Mouse (Mus musculus) kidney, embryonic 14.5 days (tissue): Measurements from ENCODE around the gene Aldh3b2. TPM values are rescaled to one million over a fixed set of nuclear protein-coding genes. Genes with fewer than 3 reads are reported as not detected.
"Not testable (repeated sequence)": the region's sequence is repeated elsewhere in the genome, so short reads cannot be mapped to it uniquely, and the experiment has no call there.

ENCODE experiments used
- ATAC-seq: fragments of 200-750 bp; cut with Nextera tagmentation; 2 replicates; pipeline ENCODE4 v1.8.0; 2017; ENCODE audit warnings: moderate number of reproducible peaks, mild to moderate bottlenecking, moderate TSS enrichment, moderate library complexity; ENCODE audit not compliant: low FRiP score, low TSS enrichment
- H3K27ac ChIP-seq: fragments of 300-500 bp; sonication (generic); 2 replicates; pipeline ENCODE4 v1.5.1; 2014; ENCODE audit warnings: low read depth, mild to moderate bottlenecking, low read length, moderate library complexity, mixed read lengths
- H3K27me3 ChIP-seq: fragments of 300-500 bp; sonication (generic); 2 replicates; pipeline ENCODE4 v1.6.1; 2014; ENCODE audit warnings: mild to moderate bottlenecking, low read length; ENCODE audit not compliant: control insufficient read depth, insufficient read depth
- H3K36me3 ChIP-seq: fragments of 300-500 bp; sonication (generic); 2 replicates; pipeline ENCODE4 v1.6.1; 2014; ENCODE audit warnings: low read length, mixed read lengths; ENCODE audit not compliant: control insufficient read depth, insufficient read depth
- H3K4me1 ChIP-seq: fragments of 300-500 bp; sonication (generic); 2 replicates; pipeline ENCODE4 v1.6.1; 2014; ENCODE audit warnings: low read length, mixed read lengths; ENCODE audit not compliant: control insufficient read depth, insufficient read depth
- H3K4me2 ChIP-seq: fragments of 300-500 bp; sonication (generic); replicated peaks from 2 replicates; pipeline ENCODE4 v1.6.1; 2014; ENCODE audit warnings: low read depth, mild to moderate bottlenecking, low read length
- H3K4me3 ChIP-seq: fragments of 300-500 bp; sonication (generic); 2 replicates; pipeline ENCODE4 v1.5.1; 2014; ENCODE audit warnings: mild to moderate bottlenecking, low read length
- H3K9ac ChIP-seq: fragments of 300-500 bp; sonication (generic); 2 replicates; pipeline ENCODE4 v1.6.1; 2014; ENCODE audit warnings: low read depth, mild to moderate bottlenecking, low read length, moderate library complexity
- H3K9me3 ChIP-seq: fragments of 300-500 bp; sonication (generic); 2 replicates; pipeline ENCODE4 v1.6.1; 2016; ENCODE audit warnings: low read length; ENCODE audit not compliant: control insufficient read depth
- WGBS: fragments of 180-500 bp; shearing (Covaris S2); extraction: QIAGEN DNeasy Blood & Tissue Kit; methylation state at CpG from one replicate; pipeline ENCODE4 v1.1.7; 2014; 5-methylcytosine and 5-hydroxymethylcytosine counted together
- polyA plus RNA-seq: library from polyadenylated mRNA; unstranded; fragments of >200 nt; fragmentation: Nextera tagmentation; extraction: Ambion mirVana; gene quantifications from 2 replicates; pipeline ENCODE4 v1.2.1, GENCODE M21; 2014

The Aldh3b2 gene
- polyA plus RNA-seq, 1 experiment from 2014 or later = 1.3 TPM

DNA sequence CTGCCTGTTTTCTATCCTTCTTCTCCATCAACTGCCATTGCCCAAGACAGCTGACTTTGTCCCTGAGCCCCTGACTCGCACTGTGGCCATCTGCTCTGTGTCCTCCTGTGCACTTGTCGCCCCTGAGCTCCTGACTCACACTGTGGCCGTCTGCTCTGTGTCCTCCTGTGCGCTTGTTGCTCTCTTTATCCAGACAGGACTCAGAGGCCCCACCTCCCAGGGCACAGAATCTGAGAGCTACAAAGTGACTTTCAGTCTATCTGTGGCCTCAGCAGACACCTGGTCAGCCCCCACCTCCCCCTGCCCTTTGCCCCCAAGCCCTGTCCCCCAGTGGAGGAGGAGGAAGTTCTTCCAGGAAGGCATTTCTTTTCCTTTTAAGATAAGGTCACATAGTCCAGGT, 16.3 kb upstream of the Aldh3b2 start:
- no peak for ATAC-seq
- H3K9me3 ChIP-seq = no peaks in the 10 kb centered on the region

DNA sequence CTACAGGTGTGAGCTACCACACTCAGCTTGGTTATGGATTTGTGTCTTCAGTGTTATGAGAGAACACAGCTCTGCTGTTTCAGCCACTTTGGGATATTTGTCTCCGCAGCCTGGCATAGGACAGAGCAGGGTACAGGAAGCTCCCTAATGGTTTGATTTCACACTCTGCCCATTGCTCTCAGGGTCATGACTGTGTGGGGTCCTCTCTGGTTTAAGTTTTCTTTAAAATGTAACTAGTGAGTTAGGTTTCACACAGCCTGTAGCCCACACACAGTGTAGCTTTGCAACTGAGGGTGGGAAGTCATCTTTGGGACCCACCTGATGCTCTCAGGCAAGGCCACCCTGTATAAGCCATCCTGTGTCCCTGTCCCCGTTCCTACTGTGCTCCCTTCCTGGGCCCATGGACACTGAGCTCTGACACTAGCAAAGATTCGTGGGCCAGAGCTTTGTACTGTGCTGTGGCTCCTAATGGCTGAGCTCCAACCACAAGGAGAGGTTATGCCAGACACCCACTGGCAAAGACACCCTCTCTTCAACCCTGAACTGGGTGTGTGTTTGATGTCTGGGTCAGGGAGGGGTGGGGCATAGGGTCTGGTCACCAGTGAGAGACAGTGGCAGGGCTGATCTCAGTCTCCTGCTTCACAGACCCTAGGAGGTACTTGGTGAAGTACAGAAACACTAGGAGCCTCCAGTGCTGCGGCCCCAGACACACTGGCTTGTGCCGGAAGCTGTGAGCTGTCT, 14.7 kb upstream of the Aldh3b2 start:
- WGBS = 72% methylated on average over 5 of the region's 5 CpGs
- H3K9me3 ChIP-seq = not testable (repeated sequence)

More for the DNA sequence above, 16.3 kb upstream of the Aldh3b2 start:
- no peak overlapping the region for H3K4me2 ChIP-seq
- H3K9ac ChIP-seq = no peak overlapping the region
- H3K4me1 ChIP-seq = no peaks in the 10 kb centered on the region
- 37% methylated on average over 4 of the region's 4 CpGs for WGBS
- no peak overlapping the region for H3K4me3 ChIP-seq
- H3K27me3 ChIP-seq = no peaks in the 10 kb centered on the region
- no peaks in the 10 kb centered on the region for H3K36me3 ChIP-seq
- H3K27ac ChIP-seq = no peak overlapping the region

DNA sequence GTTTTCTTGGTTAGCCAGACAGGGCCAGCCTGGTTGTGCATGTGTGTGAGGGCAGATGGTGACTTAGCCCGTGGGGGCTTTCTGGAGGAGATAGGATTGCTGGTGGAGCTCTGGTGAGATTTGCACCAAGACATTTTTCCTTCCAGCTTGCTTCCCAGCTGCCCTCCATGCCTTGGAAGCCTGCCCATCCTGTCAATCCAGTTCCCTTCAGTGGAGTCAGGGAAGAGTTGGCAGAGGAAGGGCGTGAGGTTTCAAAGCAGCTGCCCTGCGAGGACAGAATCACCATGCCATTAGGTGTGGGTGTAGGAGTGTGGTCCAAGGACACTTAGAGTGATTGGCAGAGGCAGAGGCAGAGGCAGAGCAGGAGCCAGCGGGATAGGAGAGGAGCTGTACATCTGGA, 13.7 kb upstream of the Aldh3b2 start, which contains the start of gene Aldh3b3:
TSS of gene Aldh3b3 (plus strand) at position 176 of the 400 bp plus-strand sequence.
- Histone ChIP-seq H3K4me1 (no peaks in the 10 kb centered on the region), H3K4me3 (no peak within 1 kb of the TSS), H3K9me3 (no peaks in the 10 kb centered on the region), H3K27me3 (no peaks in the 10 kb centered on the region), H3K9ac (no peak within 1 kb of the TSS), H3K27ac (no peak within 1 kb of the TSS), H3K36me3 (no peaks in the 10 kb centered on the region), H3K4me2 (no peak within 1 kb of the TSS)
- WGBS = 74% methylated on average over 4 of the region's 4 CpGs
- ATAC-seq = no peak

More for the DNA sequence above, 14.7 kb upstream of the Aldh3b2 start:
- H3K27ac ChIP-seq, H3K4me1 ChIP-seq, H3K4me2 ChIP-seq, H3K36me3 ChIP-seq, H3K9ac ChIP-seq, ATAC-seq, H3K27me3 ChIP-seq, H3K4me3 ChIP-seq: not testable (repeated sequence)

DNA sequence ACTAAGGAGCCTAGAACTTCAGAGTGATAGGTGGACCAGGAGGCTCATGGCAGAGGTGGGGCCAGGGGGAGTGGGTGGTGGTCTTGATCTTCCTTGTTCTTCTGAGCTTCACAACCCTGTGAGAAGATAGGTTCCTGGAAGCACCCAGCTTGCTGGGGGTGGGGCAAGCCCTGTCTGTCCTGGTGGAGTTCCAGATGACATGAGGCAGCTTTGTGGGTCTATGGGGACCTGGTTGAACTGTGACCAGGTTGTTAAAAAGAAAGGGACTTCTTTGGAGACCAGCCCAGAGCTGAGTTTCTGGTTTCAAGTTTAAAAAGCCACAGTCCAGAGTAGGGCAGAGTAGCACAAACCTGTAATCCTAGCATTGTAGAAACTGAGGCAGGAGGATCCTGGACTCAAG, 13.1 kb upstream of the Aldh3b2 start:
- Histone ChIP-seq H3K27ac (no peak overlapping the region), H3K36me3 (no peaks in the 10 kb centered on the region), H3K9ac (no peak overlapping the region), H3K9me3 (no peaks in the 10 kb centered on the region), H3K27me3 (no peaks in the 10 kb centered on the region), H3K4me3 (no peak overlapping the region), H3K4me1 (no peaks in the 10 kb centered on the region), H3K4me2 (no peak overlapping the region)
- no peak for ATAC-seq

DNA sequence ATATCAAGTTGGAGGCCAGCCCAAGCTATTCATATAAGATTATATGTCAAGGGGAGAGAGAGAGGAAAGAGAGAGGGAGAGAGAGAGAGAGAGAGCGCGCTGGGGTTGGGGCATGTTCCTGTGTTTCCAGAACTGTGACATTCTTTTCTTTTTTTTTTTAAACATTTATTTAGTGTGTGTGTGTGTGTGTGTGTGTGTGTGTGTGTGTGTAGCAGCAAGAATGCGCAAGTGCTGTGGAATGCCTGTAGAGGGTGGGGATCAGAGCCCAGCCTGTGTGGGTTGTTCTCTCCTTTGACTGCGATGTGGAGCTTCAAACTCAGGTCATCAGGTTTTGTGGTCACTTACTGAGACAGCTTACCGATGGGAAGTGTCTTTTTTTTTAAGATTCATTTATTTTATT, 11.9 kb upstream of the Aldh3b2 start:
- Histone ChIP-seq H3K9me3 (no peaks in the 10 kb centered on the region), H3K4me3 (no peak overlapping the region), H3K4me1 (no peaks in the 10 kb centered on the region), H3K4me2 (no peak overlapping the region), H3K27ac (no peak overlapping the region), H3K9ac (no peak overlapping the region), H3K27me3 (no peaks in the 10 kb centered on the region), H3K36me3 (no peaks in the 10 kb centered on the region)
- no peak for ATAC-seq
- WGBS = 86% methylated on average over 5 of the region's 5 CpGs

DNA sequence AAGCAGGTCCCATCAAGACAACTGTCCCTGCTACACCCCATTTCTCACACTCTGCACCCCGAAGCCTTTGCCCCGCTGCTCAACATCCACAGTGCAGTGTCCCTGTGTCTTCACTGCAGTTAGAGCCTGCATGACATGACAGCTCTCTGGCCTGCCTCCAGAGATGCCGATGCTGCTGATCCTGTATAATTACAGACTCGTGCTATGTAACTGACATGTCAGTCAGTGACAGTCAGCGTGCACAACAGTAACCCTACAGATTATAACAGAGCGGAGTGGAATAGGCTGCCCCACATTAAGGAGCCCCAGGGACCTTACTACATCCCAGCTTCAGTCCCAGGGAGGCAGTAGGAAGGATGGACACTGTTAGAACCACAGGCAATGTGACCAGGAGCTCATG, 10.3 kb upstream of the Aldh3b2 start:
- not testable (repeated sequence) for H3K4me1 ChIP-seq, H3K36me3 ChIP-seq, H3K4me2 ChIP-seq, H3K9ac ChIP-seq, H3K9me3 ChIP-seq, ATAC-seq, H3K4me3 ChIP-seq, H3K27ac ChIP-seq, H3K27me3 ChIP-seq
- WGBS = 90% methylated on average over 6 of the region's 6 CpGs

DNA sequence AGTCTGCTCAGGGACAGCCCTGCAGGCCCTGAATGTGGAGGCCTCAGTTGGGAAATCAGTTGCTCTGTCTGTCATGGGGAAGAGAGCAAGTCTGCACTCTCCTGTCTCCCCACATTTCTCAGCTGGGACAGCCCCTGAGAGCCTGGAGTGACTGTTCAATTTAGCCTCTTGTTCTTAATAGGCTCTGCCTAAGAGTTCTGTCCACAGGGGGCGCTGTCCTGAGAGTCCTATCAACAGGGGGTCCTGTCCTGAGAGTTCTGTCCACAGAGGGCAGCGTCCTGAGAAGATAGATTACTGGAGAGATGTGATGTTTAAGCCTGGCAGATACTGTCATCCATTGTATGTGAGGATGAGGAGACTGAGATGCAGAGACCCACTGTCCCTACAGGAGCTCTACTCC, 9.7 kb upstream of the Aldh3b2 start:
- WGBS = 22% methylated on average over 2 of the region's 2 CpGs
- Histone ChIP-seq H3K4me2 (no peak overlapping the region), H3K4me1 (no peaks in the 10 kb centered on the region), H3K27ac (no peak overlapping the region), H3K27me3 (no peaks in the 10 kb centered on the region), H3K9ac (no peak overlapping the region), H3K9me3 (no peaks in the 10 kb centered on the region), H3K4me3 (no peak overlapping the region), H3K36me3 (no peaks in the 10 kb centered on the region)
- ATAC-seq = no peak

DNA sequence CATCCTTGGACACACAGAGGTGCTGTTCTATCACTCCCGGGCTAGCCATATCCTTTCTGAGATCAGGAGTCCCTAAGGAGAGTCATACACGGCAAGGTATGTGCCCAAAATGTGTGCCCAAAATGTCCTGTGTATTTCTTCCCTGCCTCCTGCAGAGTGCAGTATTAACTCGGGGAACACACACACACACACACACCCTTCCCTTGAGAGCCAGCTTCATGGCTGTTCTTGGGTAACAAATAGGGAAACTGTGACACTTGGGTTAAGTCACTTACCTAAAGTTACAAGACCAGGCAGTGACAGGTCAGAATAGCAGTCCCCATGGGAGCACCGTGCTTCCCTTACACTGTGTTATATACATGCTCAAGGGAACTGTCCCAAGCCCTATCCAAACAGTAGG, 8.1 kb upstream of the Aldh3b2 start:
- H3K36me3 ChIP-seq = no peaks in the 10 kb centered on the region
- H3K4me3 ChIP-seq = no peak overlapping the region
- no peak overlapping the region for H3K27ac ChIP-seq
- no peak for ATAC-seq
- H3K9me3 ChIP-seq = no peaks in the 10 kb centered on the region
- no peak overlapping the region for H3K4me2 ChIP-seq
- no peak overlapping the region for H3K9ac ChIP-seq
- H3K27me3 ChIP-seq = no peaks in the 10 kb centered on the region
- WGBS = 64% methylated on average over 4 of the region's 4 CpGs
- H3K4me1 ChIP-seq = no peaks in the 10 kb centered on the region

DNA sequence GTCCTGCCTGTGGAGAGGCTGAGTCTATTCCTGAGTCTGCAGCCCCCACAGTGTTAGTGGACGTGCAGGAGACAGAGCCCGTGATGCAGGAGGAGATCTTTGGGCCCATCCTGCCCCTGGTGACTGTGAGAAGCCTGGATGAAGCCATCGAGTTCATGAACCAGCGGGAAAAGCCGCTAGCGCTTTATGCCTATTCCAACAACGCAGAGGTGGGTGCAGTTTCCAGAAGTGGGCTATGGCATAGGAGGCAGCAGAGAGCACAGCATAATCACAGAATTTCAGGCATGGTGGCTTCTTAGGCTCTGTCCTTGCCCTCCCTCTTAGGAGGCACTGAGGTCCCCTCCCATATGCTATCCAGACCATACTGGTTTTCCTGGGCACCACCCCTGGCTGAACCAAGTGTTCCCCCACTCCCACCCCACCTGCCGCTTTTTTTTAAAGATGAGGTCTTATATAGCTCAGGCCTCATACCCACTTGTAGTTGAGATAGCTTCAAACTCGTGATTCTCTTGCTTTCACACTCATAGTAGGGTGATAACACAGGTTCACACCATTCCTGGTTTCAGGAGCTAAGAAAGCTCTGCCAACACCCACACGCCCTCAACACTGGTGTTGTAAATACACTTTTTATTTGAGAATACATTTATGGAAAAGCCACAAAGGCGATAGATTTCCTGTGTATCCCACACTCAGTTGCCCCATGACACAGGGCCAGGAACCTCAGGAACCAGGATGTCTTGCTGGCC, 5.6 kb upstream of the Aldh3b2 start:
- 74% methylated on average over 11 of the region's 11 CpGs for WGBS
- Histone ChIP-seq H3K27ac (no peak overlapping the region), H3K4me2 (no peak overlapping the region), H3K36me3 (no peaks in the 10 kb centered on the region), H3K9ac (no peak overlapping the region), H3K27me3 (no peaks in the 10 kb centered on the region), H3K4me3 (no peak overlapping the region), H3K9me3 (no peaks in the 10 kb centered on the region), H3K4me1 (0 out of 2 replicates have a peak, but pooled peaks cover 3% of the 10 kb centered on the region)
- ATAC-seq = no peak
